Mouse (Mus musculus) testis, adult 10 weeks (tissue): ENCODE measurements around the gene Apmap. TPM values are rescaled to one million over a fixed set of nuclear protein-coding genes. Genes with fewer than 3 reads are reported as not detected.

Experiments used
- polyA plus RNA-seq: library from polyadenylated mRNA; stranded (reverse); fragments of 350-450 nt; fragmentation: Illumina TruSeq; extraction: RNeasy Lipid Tissue Mini Kit (QIAGEN cat#74804); gene quantifications from one replicate; pipeline ENCODE4 v1.2.3, GENCODE M21; 2014; ENCODE audit warnings: low read depth, low replicate concordance

Gene Apmap
- 14.6 TPM for polyA plus RNA-seq

GRCm38 (mm10) chr2:150608087-150608799 lies at the start of gene Apmap:
TSS of gene Apmap (minus strand) at chr2:150608567.

GRCm38 (mm10) chr2:150569847-150570590 lies 38.3 kb downstream of the Apmap start, which contains the start of gene Cst7:
TSS of gene Cst7 (plus strand) at chr2:150570415.

Other genes with a start within 250 kb of the Apmap start
- 6.5 TPM for gene 3300002I08Rik, start 245.8 kb downstream of the Apmap start, polyA plus RNA-seq
- 13.3 TPM for gene Zfp442, start 157.1 kb downstream of the Apmap start, polyA plus RNA-seq
- 1.1 TPM for gene Zfp345, start 123.5 kb downstream of the Apmap start, polyA plus RNA-seq
- 0.52 TPM for gene Cst7, start 38.2 kb downstream of the Apmap start, polyA plus RNA-seq
- 5.9 TPM for gene Acss1, start 59.9 kb upstream of the Apmap start, polyA plus RNA-seq
- gene Vsx1, start 80.8 kb upstream of the Apmap start, polyA plus RNA-seq: not detected
- 9.3 TPM for gene Entpd6, start 140.5 kb upstream of the Apmap start, polyA plus RNA-seq
- 2.1 TPM for gene Pygb, start 178.2 kb upstream of the Apmap start, polyA plus RNA-seq